Mouse (Mus musculus) macrophage (primary cell): ENCODE results near the gene Iqschfp. TPM values are rescaled to one million over a fixed set of nuclear protein-coding genes. Genes with fewer than 3 reads are reported as not detected.

Experiments used
- H3K27ac ChIP-seq: fragments of 350-480 bp; formaldehyde crosslinking; 2 replicates; pipeline ENCODE4 v1.9.0; 2021
- H3K36me3 ChIP-seq: fragments of 350-480 bp; formaldehyde crosslinking; 2 replicates; pipeline ENCODE4 v1.9.0; 2021; ENCODE audit errors: inconsistent target
- H3K4me3 ChIP-seq: fragments of 350-480 bp; formaldehyde crosslinking; 2 replicates; pipeline ENCODE4 v1.9.0; 2021; ENCODE audit errors: inconsistent target
- H3K79me2 ChIP-seq: fragments of 350-480 bp; formaldehyde crosslinking; 2 replicates; pipeline ENCODE4 v1.9.0; 2021; ENCODE audit errors: inconsistent target
- WGBS: methylation state at CpG from one replicate; pipeline ENCODE4 v1.1.7; 2026; ENCODE audit warnings: inconsistent platforms; ENCODE audit not compliant: missing documents; 5-methylcytosine and 5-hydroxymethylcytosine counted together
- polyA plus RNA-seq: library from polyadenylated mRNA; stranded (reverse); fragments of 250-400 nt; gene quantifications from 3 replicates; pipeline ENCODE4 v1.2.4, GENCODE M21; 2018; ENCODE audit warnings: inconsistent platforms

Iqschfp gene
- polyA plus RNA-seq, 1 experiment from 2014 or later, result not detected

GRCm38 (mm10) chr3:68616363-68616762, 724.3 kb downstream of the Iqschfp start:
- no peaks in the 10 kb centered on the region for H3K79me2 ChIP-seq
- no peak overlapping the region for H3K27ac ChIP-seq
- WGBS, result 86% methylated on average over 12 of the region's 12 CpGs
- no peaks in the 10 kb centered on the region for H3K36me3 ChIP-seq
- no peak overlapping the region for H3K4me3 ChIP-seq

DNA sequence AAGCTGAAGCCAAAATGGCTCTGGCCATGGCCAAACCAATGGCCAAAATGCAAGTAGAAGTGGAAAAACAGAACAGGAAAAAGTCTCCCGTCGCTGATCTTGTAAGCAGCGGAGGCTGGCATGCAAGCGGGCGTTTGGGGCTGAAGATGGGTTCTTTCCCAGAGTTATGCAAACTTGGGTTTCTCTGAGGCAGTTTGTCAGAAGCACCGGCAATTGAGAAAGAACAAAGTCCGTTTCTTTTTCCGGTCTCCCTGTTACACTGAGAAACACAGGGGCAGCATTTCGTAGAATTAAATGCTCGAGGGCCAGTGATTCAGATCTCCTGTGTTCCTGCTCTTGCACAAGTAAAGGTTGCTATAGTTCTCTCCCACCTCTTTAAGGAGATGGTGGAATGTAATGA, 725.7 kb downstream of the Iqschfp start:
- Histone ChIP-seq H3K4me3 (no peak overlapping the region), H3K79me2 (no peaks in the 10 kb centered on the region), H3K27ac (no peak overlapping the region), H3K36me3 (no peaks in the 10 kb centered on the region)
- WGBS, result 44% methylated on average over 10 of the region's 10 CpGs

DNA sequence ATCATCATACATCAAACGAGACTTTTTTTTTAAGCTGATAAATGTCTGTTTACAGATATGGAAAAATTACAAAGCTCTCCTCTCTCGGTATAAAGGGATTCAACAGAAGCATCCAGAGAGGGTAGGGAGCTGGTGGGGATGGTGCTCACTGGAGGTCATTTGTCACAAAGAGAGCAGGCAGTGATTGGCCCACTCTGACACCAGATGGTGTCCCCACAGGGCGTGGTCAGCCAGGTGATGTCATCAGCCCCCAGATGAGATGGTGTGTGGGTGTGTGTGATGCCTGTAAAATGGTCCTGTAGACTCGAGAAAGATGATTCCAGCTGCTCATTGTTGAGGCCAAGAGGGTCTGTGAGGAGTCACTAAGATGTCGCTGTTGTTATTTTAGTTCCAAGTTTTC, 727.1 kb downstream of the Iqschfp start:
- Histone ChIP-seq H3K4me3 (no peak overlapping the region), H3K79me2 (no peaks in the 10 kb centered on the region), H3K27ac (no peak overlapping the region), H3K36me3 (no peaks in the 10 kb centered on the region)
- WGBS, result 84% methylated on average over 5 of the region's 5 CpGs

DNA sequence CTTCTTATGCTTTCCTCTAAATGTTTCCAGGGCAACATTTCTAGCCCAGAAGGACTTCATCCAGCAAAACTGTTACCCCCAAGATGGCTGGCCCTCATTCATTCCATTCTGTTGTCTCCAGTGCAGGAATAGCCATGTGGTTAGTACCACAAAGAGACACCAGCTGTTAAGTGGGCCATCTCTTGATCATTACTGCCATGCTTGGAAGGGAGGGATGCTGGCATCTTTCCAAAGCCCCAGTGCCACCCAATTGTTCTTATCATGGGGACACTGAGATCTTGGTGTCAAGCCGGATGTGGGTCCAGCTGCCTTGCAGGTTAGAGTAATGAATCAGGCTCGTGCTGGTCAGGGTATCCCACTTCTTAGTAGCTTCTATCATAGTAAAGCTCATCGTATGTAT, 729.9 kb downstream of the Iqschfp start:
- 100% methylated on average over 3 of the region's 3 CpGs for WGBS
- no peaks in the 10 kb centered on the region for H3K36me3 ChIP-seq
- no peak overlapping the region for H3K4me3 ChIP-seq
- no peaks in the 10 kb centered on the region for H3K79me2 ChIP-seq
- no peak overlapping the region for H3K27ac ChIP-seq

DNA sequence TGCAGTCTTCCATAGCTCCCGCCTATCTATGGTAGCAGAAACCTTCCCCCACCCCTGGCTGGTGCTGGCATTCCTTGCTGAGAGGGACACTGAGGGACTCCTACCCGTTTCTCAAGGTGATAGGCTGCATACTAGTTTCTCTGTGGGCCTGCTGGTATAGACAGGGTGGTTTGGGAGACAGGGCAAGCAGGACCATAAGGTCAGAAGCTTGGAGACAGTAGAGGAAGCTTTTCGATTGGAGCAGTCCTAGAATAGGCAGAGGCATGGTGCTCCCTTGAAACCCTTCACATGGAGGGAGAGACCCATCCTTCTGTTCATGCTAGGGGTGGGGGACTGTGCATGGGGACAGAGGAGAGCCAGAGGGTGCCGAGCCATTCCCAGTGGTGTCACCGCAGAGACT, 731.0 kb downstream of the Iqschfp start:
- H3K36me3 ChIP-seq, result no peaks in the 10 kb centered on the region
- WGBS, result 92% methylated on average over 5 of the region's 5 CpGs
- H3K27ac ChIP-seq, result no peak overlapping the region
- H3K4me3 ChIP-seq, result no peak overlapping the region
- H3K79me2 ChIP-seq, result no peaks in the 10 kb centered on the region

DNA sequence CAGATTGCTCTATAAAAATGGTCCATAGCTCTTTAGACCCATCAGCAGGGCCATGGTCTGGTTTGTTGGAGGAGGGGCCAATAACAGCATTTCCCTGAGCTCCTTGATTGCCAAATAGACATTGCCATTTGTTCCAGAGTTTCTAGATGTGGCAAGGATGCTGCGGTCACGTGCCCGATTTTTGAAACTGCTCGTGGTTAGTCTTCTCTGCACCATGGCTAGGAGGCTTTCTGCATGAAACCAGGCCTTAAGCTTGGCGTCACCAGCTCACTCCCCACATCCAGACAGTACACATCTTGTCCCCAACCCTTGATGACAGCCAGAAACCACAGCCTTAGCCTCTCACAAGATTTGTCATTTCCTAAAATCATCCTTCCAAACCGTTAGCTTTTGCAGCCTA, 732.4 kb downstream of the Iqschfp start:
- H3K4me3 ChIP-seq, result no peak overlapping the region
- WGBS, result 22% methylated on average over 6 of the region's 6 CpGs
- no peaks in the 10 kb centered on the region for H3K36me3 ChIP-seq
- no peak overlapping the region for H3K27ac ChIP-seq
- no peaks in the 10 kb centered on the region for H3K79me2 ChIP-seq

GRCm38 (mm10) chr3:68630261-68630660, 738.2 kb downstream of the Iqschfp start:
- H3K79me2 ChIP-seq, result no peaks in the 10 kb centered on the region
- H3K36me3 ChIP-seq, result no peaks in the 10 kb centered on the region
- H3K27ac ChIP-seq, result no peak overlapping the region
- H3K4me3 ChIP-seq, result no peak overlapping the region
- 93% methylated on average over 4 of the region's 4 CpGs for WGBS

DNA sequence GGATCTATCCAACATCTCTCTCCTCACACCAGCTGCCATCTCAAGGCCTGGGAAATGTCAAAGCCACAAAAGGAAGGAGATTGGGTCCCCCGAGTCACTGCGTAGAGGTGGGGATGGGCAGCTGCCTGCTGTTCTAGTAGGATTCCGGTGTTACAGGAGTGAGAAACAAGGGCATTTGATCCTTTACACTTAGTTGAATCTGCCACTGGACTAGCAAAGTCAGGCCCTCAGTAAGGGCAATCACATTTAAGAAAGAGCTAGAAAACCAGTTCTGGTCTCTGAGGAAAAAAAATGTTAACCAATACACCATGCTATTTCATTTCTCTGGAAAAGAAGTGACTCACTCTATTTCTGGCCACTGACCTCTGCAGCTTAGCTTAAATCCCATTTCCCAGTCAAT, 738.8 kb downstream of the Iqschfp start:
- Histone ChIP-seq H3K27ac (no peak overlapping the region), H3K4me3 (no peak overlapping the region), H3K79me2 (no peaks in the 10 kb centered on the region), H3K36me3 (no peaks in the 10 kb centered on the region)
- 80% methylated on average over 3 of the region's 3 CpGs for WGBS

GRCm38 (mm10) chr3:68632714-68633113, 740.7 kb downstream of the Iqschfp start:
- Histone ChIP-seq H3K36me3 (no peaks in the 10 kb centered on the region), H3K79me2 (no peaks in the 10 kb centered on the region), H3K4me3 (no peak overlapping the region), H3K27ac (no peak overlapping the region)
- WGBS, result 82% methylated on average over 3 of the region's 3 CpGs

- WGBS, result 41% methylated on average over 4 of the region's 4 CpGs
- no peaks in the 10 kb centered on the region for H3K36me3 ChIP-seq
Measured at GRCm38 (mm10) chr3:68633577-68633976, 741.5 kb downstream of the Iqschfp start.

GRCm38 (mm10) chr3:68637960-68638359, 745.9 kb downstream of the Iqschfp start:
- WGBS, result 18% methylated on average over 7 of the region's 7 CpGs
- no peak overlapping the region for H3K27ac ChIP-seq
- no peaks in the 10 kb centered on the region for H3K79me2 ChIP-seq
- no peak overlapping the region for H3K4me3 ChIP-seq
- H3K36me3 ChIP-seq, result no peaks in the 10 kb centered on the region

More at GRCm38 (mm10) chr3:68633577-68633976, 741.5 kb downstream of the Iqschfp start:
- no peak overlapping the region for H3K27ac ChIP-seq
- no peak overlapping the region for H3K4me3 ChIP-seq
- no peaks in the 10 kb centered on the region for H3K79me2 ChIP-seq

- Histone ChIP-seq H3K4me3 (no peak overlapping the region), H3K79me2 (no peaks in the 10 kb centered on the region), H3K36me3 (no peaks in the 10 kb centered on the region), H3K27ac (no peak overlapping the region)
- 73% methylated on average over 1 of the region's 1 CpGs for WGBS
Measured at GRCm38 (mm10) chr3:68638703-68639102, 746.7 kb downstream of the Iqschfp start.

DNA sequence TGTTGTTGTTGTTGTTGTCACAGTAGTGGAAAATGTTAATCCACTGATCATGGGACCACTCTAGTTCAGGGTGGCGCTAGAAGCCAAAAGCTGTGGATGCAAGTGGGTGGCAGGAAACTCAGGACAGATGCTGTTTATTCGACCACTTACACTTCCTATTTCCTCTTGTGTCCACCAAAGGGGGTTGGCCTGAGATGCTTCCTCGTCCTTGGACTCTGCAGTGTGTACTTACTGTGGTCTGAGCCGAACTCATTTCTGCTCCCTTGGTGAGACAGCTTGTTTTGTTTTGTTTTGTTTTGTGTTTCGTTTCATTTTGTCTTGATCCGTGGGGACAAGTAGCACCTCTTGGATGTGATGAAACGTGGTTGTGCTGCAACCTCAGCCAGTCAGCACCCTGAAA, 750.9 kb downstream of the Iqschfp start:
- WGBS, result 55% methylated on average over 7 of the region's 7 CpGs
- H3K79me2 ChIP-seq, result no peaks in the 10 kb centered on the region
- H3K4me3 ChIP-seq, result no peak overlapping the region
- H3K36me3 ChIP-seq, result no peaks in the 10 kb centered on the region
- H3K27ac ChIP-seq, result no peak overlapping the region

- H3K4me3 ChIP-seq, result no peak overlapping the region
- WGBS, result 20% methylated on average over 6 of the region's 6 CpGs
- H3K27ac ChIP-seq, result no peak overlapping the region
- H3K79me2 ChIP-seq, result no peaks in the 10 kb centered on the region
- H3K36me3 ChIP-seq, result no peaks in the 10 kb centered on the region
Measured at GRCm38 (mm10) chr3:68646387-68647130, 754.5 kb downstream of the Iqschfp start.

DNA sequence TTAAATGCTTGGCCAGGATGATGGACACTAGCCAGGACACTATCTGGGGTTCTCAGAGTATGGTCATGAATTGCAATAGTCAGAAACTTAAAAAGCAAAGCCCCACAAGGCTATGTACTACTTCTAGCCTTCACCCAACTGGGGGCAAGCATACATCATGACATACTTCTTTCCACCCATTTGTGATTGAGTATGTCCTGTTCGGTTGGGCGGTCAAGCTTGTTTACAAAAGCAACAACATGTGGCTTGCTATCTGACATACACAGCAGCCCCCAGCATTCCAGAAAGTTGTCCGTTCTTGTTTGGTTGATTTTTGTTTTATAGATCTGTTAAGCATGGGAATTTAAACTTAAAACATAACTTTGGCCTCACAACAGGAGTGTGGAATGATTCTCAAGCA, 755.2 kb downstream of the Iqschfp start:
- WGBS, result 100% methylated on average over 3 of the region's 3 CpGs
- no peaks in the 10 kb centered on the region for H3K79me2 ChIP-seq
- no peaks in the 10 kb centered on the region for H3K36me3 ChIP-seq
- H3K27ac ChIP-seq, result no peak overlapping the region
- no peak overlapping the region for H3K4me3 ChIP-seq

GRCm38 (mm10) chr3:68650251-68650650, 758.2 kb downstream of the Iqschfp start:
- Histone ChIP-seq H3K27ac (no peak overlapping the region), H3K36me3 (no peaks in the 10 kb centered on the region), H3K4me3 (no peak overlapping the region), H3K79me2 (no peaks in the 10 kb centered on the region)
- WGBS, result 94% methylated on average over 3 of the region's 3 CpGs
